In genomic region chr13:112602607-112603006, GRCm38 (mm10) we compare ENCODE assay signal across 31 mouse cellular contexts. TPM values are rescaled to one million over a fixed set of nuclear protein-coding genes. Genes with fewer than 3 reads are reported as not detected.
A peak's percentile ranks its signal among the peaks of the same experiment; 100 is the strongest.
DNase-seq lines count a peak whose midpoint lies in the region; ATAC-seq and TF ChIP-seq lines count a peak whose summit lies in the region.
"Had no signal": no experiment of that assay in that cellular context is flagged by ENCODE, and none has a peak within 500 bp of the region (broad histone marks: within the 10 kb centered on the region; RNA-seq: fewer than 3 reads in every experiment).

No protein-coding gene starts in this region.

- no peak overlapping the region for H3K4me3 ChIP-seq in left cerebral cortex, adult 2 months
- H3K4me3 ChIP-seq: embryonic facial prominence, embryonic 10.5 days; embryonic facial prominence, embryonic 13.5 days; erythroblast, embryonic 14.5 days; forebrain, embryonic 12.5 days; forebrain, embryonic 15.5 days; heart, embryonic 12.5 days; heart, embryonic 15.5 days had no signal

- intact Hi-C loops in left cerebral cortex, adult 2 months (cut with DNase I) = no loop called here
- intact Hi-C loops in gastrocnemius, postnatal 14 days (cut with DNase I; ENCODE audit: low total_unique reads) = no loop called here

- 0 out of 2 replicates have a peak, but pooled peaks have one; percentile 36 for ATAC-seq in common myeloid progenitor, adult 5-6 weeks (replicated peaks; ENCODE audit: low read depth, poor library complexity, severe bottlenecking)
- peak; percentile 32 for ATAC-seq in inflammation-experienced regulatory T-cells, adult 6 months
- no peak for ATAC-seq in activated CD4-positive, CD25-positive, alpha-beta regulatory T cell, adult 4 months
- ATAC-seq: CD4-positive, CD25-positive, alpha-beta regulatory T cell, adult 4 months; forebrain, embryonic 15.5 days; intestine, embryonic 16.5 days had no signal

- no peak overlapping the region for H3K27ac ChIP-seq in left cerebral cortex, adult 2 months
- H3K27ac ChIP-seq: embryonic facial prominence, embryonic 10.5 days; embryonic facial prominence, embryonic 13.5 days; forebrain, embryonic 12.5 days; forebrain, embryonic 15.5 days; heart, embryonic 15.5 days; hindbrain, embryonic 14.5 days had no signal

- no peak for TF ChIP-seq CTCF in left cerebral cortex, adult 2 months (IDR thresholded peaks at IDR 0.05)

- no peaks in the 10 kb centered on the region for H3K36me3 ChIP-seq in splenic B cell, adult 2 months (ENCODE audit: control insufficient read depth, insufficient read depth, low read length, poor library complexity, severe bottlenecking)
- H3K36me3 ChIP-seq: embryonic facial prominence, embryonic 10.5 days; embryonic facial prominence, embryonic 13.5 days; forebrain, embryonic 12.5 days; forebrain, embryonic 15.5 days; heart, embryonic 12.5 days; heart, embryonic 15.5 days had no signal

- H3K27me3 ChIP-seq in splenic B cell, adult 2 months (ENCODE audit: control insufficient read depth, insufficient read depth, low read length, poor library complexity, severe bottlenecking) = no peaks in the 10 kb centered on the region
- H3K27me3 ChIP-seq: embryonic facial prominence, embryonic 13.5 days; forebrain, embryonic 12.5 days; forebrain, embryonic 15.5 days; heart, embryonic 12.5 days; heart, embryonic 15.5 days had no signal

- DNase-seq in A20 (ENCODE audit: low read depth, low spot score) = peak; percentile 72
- peak; percentile 16 for DNase-seq in splenic B cell, adult 2 months (ENCODE audit: low read depth, low spot score)
- no peak for DNase-seq in left cerebral cortex, adult 2 months (ENCODE audit: extremely low spot score in 1 of 2, low spot score in 2 of 2)
- no peak for DNase-seq in gastrocnemius, postnatal 14 days
- DNase-seq: adrenal gland, postnatal 14 days; cerebellum, adult 11 months; cerebellum, adult 2 months; cerebellum, adult 9-11 months; cerebellum, postnatal 25 days; embryo, embryonic 11 days; gastrocnemius, postnatal 36 days; heart, adult 18-20 months; heart, postnatal 14 days; heart, postnatal 4 days had no signal

RNA-seq across cellular contexts. Expression of gene Il31ra, which starts 8.4 kb away (rescaled TPM):
- 7.0 and 9.2 TPM in 2 replicates for total RNA-seq in common myeloid progenitor, adult 5-6 weeks (2017)
- polyA plus RNA-seq in inflammation-experienced regulatory T-cells, adult 6 months (2017; shearing (Covaris generic)) = under 1 TPM in 1 of 3 experiments, not detected in 2; 0.10 TPM
- under 1 TPM in 1 of 2 experiments, not detected in 1; 0.17 TPM for polyA plus RNA-seq in activated CD4-positive, CD25-positive, alpha-beta regulatory T cell, adult 4 months (2017; shearing (Covaris generic))
- total RNA-seq in left cerebral cortex, adult 2 months (2021) = under 1 TPM; 0.21 to 0.41 TPM
- under 1 TPM; 0.10 to 0.16 TPM for total RNA-seq in gastrocnemius, postnatal 14 days (2021)
- total RNA-seq: ES-E14; gastrocnemius, postnatal 36 days; heart, adult 18-20 months; heart, postnatal 4 days had no signal
- polyA plus RNA-seq: C2C12; embryonic facial prominence, embryonic 10.5 days; erythroblast, embryonic 14.5 days; hindbrain, embryonic 11.5 days had no signal

RNA-seq across cellular contexts. Expression of gene Ddx4, which starts 49.7 kb away (rescaled TPM):
- total RNA-seq in common myeloid progenitor, adult 5-6 weeks (2017) = 1.3 and 3.7 TPM in 2 replicates
- not detected for polyA plus RNA-seq in inflammation-experienced regulatory T-cells, adult 6 months (2017; shearing (Covaris generic))
- polyA plus RNA-seq in activated CD4-positive, CD25-positive, alpha-beta regulatory T cell, adult 4 months (2017; shearing (Covaris generic)) = not detected
- 1 to 10 TPM; 2.2 to 2.4 TPM for total RNA-seq in left cerebral cortex, adult 2 months (2021)
- total RNA-seq in gastrocnemius, postnatal 14 days (2021) = not detected
- total RNA-seq: gastrocnemius, adult 8-10 months; gastrocnemius, postnatal 36 days had no signal
- polyA plus RNA-seq: C2C12; CD4-positive, CD25-positive, alpha-beta regulatory T cell, adult 4 months; erythroblast, embryonic 14.5 days had no signal

RNA-seq across cellular contexts. Expression of gene Slc38a9, which starts 57.9 kb away (rescaled TPM):
- 29.5 and 43.1 TPM in 2 replicates for total RNA-seq in common myeloid progenitor, adult 5-6 weeks (2017)
- polyA plus RNA-seq in inflammation-experienced regulatory T-cells, adult 6 months (2017; shearing (Covaris generic)) = 10 to 100 TPM; 21.8 to 39.6 (median 34.2) TPM
- polyA plus RNA-seq in activated CD4-positive, CD25-positive, alpha-beta regulatory T cell, adult 4 months (2017; shearing (Covaris generic)) = 10 to 100 TPM; 19.8 to 30.0 TPM
- 10 to 100 TPM; 20.6 to 25.2 TPM for total RNA-seq in left cerebral cortex, adult 2 months (2021)
- 1 to 10 TPM; 4.1 to 6.2 TPM for total RNA-seq in gastrocnemius, postnatal 14 days (2021)

Comparison
In these comparisons a context has a peak if more than half of its experiments do, and no peak if none do; other contexts are left out.
1. DNase-seq: peak in A20 (single experiment) and splenic B cell, adult 2 months (single experiment); none in left cerebral cortex, adult 2 months (0 of 2) and gastrocnemius, postnatal 14 days (single experiment).